Mouse (Mus musculus): ENCODE results near the gene Gm14308. TPM values are rescaled to one million over a fixed set of nuclear protein-coding genes. Genes with fewer than 3 reads are reported as not detected.
"Not testable (repeated sequence)": the region's sequence is repeated elsewhere in the genome, so short reads cannot be mapped to it uniquely, and the experiment has no call there.

The Gm14308 gene
- not detected in 2 replicates for polyA plus RNA-seq (2012; ENCODE audit: insufficient read depth, insufficient read length, low replicate concordance, missing spikeins)

- not testable (repeated sequence) for H3K4me3 ChIP-seq (ENCODE audit: insufficient read depth, low read depth, low read length); H3K4me1 ChIP-seq (ENCODE audit: control insufficient read depth, insufficient read depth, low read length); H3K27ac ChIP-seq (ENCODE audit: insufficient read depth, low read depth, low read length)
- no CpG with 5 or more reads among the region's 4 CpGs for WGBS
These were observed at the start of gene Gm14308 for GRCm38 (mm10) chr2:176636244-176636643. Gene Gm14308 (minus strand): TSS chr2:176636344.

- not testable (repeated sequence) for H3K27ac ChIP-seq (ENCODE audit: insufficient read depth, low read depth, low read length); H3K4me1 ChIP-seq (ENCODE audit: control insufficient read depth, insufficient read depth, low read length); H3K4me3 ChIP-seq (ENCODE audit: insufficient read depth, low read depth, low read length)
- no CpG with 5 or more reads among the region's 6 CpGs for WGBS
These were observed 34.1 kb upstream of the Gm14308 start, which contains the start of gene Zfp973 for GRCm38 (mm10) chr2:176670222-176670621. Gene Zfp973 (plus strand): TSS chr2:176670522.

Other genes starting within 250 kb of the Gm14308 start
- gene Gm14435, start 212.8 kb downstream of the Gm14308 start, polyA plus RNA-seq (2012; ENCODE audit: insufficient read depth, insufficient read length, low replicate concordance, missing spikeins) = not detected in 2 replicates
- gene Gm14434, start 149.6 kb downstream of the Gm14308 start, polyA plus RNA-seq (2012; ENCODE audit: insufficient read depth, insufficient read length, low replicate concordance, missing spikeins) = not detected in 2 replicates
- not detected in 2 replicates for gene Zfp967, start 115.3 kb downstream of the Gm14308 start, polyA plus RNA-seq (2012; ENCODE audit: insufficient read depth, insufficient read length, low replicate concordance, missing spikeins)
- not detected in 2 replicates for gene Zfp973, start 34.2 kb upstream of the Gm14308 start, polyA plus RNA-seq (2012; ENCODE audit: insufficient read depth, insufficient read length, low replicate concordance, missing spikeins)
- not detected in 2 replicates for gene Gm14305, start 72.0 kb upstream of the Gm14308 start, polyA plus RNA-seq (2012; ENCODE audit: insufficient read depth, insufficient read length, low replicate concordance, missing spikeins)
- gene Gm14295, start 162.3 kb upstream of the Gm14308 start, polyA plus RNA-seq (2012; ENCODE audit: insufficient read depth, insufficient read length, low replicate concordance, missing spikeins) = not detected in 2 replicates
- gene Gm14408, start 194.8 kb upstream of the Gm14308 start, polyA plus RNA-seq (2012; ENCODE audit: insufficient read depth, insufficient read length, low replicate concordance, missing spikeins) = not detected in 2 replicates

All from olfactory bulb, adult 2 months (tissue).